Mouse (Mus musculus) heart, adult 11 months (tissue): Measurements from ENCODE around the gene Ap4s1.

Experiments
- DNase-seq: peaks from one replicate; pipeline ENCODE4 v3.0.0; 2022

Ap4s1 gene

DNA sequence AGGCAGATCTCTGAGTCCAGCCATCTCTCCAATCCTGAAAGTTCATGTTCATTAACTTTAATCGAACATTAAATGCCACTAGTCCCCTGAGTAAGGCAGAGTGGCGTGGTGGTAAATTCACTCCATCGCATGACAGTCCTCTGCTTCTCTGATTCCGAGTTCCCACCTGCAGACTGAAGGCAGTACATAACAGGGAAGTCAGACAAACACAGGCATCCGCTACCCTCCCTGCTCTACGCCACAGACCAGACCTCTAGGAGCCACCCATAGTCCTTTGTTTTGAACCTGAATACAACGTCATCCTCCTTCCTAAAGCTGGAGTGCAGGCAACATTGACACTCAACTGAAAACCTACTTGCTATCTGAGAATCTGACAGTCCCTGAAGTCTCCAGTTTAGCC is 13.7 kb downstream of the Ap4s1 start:
- DNase-seq, result peak; percentile 76

DNA sequence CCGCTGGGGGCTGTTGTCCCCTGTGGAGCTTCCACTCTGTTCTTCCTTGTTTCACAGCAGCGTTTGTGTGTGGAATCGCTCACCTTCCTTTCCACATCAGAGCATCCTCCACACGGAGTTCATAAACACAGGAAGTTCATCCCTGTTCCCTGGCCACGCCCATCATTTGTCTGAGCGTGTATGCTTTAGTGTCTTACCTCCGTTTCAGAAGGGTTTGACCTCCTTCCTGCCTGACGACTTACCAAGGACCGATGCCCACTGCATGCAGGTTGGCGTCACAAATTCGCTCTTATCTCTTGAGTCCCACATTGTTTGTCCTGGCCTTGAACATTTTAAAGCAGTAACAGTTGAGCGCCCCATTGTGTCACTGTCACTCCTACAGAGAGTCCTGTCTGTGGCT is 14.9 kb downstream of the Ap4s1 start:
- DNase-seq, result peak; percentile 89

DNA sequence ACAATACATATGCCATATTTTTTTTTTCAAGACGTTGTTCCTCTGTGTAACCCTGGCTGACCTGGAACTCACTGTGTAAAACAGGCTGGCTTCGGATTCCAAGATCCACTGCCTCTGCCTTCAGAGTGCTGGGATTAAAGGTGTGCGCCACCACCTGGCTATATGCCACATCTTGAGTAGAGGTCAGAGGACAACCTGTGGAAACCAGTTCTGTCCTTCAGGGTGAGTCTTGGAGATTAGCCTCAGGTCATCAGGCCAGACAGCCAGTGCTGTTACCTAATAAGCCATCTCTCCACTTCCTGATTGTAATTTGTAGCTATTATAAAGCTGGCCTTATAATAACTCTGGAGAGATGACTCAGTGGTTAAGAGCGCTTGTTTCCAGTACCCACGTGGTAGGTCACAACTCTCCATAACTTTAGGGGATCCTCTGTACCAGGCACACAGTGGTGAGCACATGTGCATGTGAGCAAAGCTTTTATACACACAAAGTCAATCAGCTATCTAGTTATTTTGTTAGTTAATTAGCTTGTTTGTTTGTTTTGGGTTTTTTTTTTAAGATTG is 15.9 kb downstream of the Ap4s1 start:
- DNase-seq, result peak; percentile 77

DNA sequence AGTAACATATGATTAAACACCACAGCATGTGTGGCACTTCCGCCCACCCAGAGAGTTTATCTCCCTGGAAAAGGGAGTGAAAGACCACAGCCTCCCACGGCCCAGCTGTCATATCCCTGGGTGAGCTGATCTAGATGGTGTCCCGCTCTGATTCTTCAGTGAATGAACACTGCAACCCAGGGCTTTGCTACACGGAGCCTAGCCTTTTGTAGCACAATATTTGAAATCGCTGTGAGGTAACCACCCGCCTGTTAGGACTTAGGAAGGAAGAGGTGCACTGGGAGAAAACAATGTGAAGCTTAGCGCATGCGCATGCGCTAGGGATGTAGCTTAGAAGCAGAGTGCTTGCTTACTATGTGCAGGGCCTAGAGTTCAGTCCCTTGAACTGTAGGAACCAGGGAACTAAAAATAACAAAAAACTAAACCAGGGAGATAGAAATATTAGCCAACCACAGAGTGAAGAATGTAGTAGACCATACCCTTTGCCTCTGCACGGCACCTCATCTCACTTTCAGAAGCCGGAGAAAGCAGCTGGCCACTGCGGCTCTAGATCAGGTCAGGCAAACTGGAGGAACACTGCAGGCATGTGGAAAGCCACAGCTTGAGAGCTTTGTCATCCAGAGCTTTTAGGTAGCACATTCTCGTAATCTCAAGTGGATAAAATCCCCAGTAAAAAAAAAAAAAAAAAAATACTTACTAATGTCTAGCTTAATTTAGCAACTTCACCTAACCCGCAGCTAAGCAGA is 18.3 kb downstream of the Ap4s1 start:
- peak; percentile 97 for DNase-seq

DNA sequence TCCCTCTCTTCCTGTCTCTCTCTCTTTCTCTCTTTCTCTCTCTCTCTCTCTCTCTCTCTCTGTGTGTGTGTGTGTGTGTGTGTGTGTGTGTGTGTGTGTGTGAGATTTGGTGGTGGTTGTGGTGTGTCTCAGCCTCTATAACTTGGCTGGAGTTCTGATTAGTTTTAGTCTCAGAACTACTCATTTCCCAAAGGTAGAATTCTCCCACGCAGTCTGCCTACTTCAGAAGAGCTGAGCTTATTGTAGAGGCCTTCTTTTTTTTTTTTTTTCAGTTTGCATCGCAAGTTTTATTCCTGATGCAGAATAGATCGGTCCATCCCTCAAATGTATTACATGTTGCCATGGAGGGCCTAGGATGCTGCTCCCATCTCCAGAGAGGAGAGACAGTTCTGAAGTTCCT is 18.9 kb downstream of the Ap4s1 start:
- DNase-seq, result no peak

DNA sequence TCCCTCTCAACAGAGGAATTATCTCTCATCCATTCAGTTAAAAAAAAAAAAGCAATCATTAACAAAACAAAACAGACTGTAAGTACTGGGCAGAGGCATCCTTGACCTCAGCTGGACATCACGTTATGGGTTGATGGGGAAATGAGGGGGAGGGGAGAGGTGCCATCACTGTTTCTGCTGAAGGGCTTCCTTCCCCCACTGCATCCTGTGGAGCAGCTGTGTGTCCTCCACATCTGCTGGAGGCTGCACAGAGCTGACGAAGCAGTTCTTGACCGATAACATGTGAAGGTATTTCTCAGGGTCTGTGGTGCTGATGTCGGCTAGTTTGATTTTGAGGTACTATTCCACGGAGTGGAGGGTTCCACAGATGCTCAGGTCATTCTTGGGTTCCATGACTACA is 19.3 kb downstream of the Ap4s1 start:
- peak; percentile 92 for DNase-seq

DNA sequence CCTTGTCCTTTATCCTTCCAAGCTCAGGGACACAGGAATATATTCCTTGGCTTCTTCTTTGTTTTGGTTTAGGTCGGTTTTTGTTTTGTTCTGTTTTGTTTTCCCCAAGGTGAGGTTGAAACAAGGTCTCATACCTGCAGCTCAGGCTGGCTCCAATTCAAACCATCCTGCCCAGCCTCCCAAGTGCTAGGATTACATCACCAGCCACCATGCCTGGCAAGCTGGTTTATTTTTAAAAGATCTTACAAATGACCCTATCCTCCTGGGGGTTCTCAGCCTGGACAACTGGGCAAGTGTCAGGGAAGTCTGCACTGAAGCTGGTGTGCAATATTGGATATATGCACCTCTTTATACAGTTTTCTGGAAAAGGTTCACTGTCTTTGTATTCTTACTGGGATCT is 21.9 kb downstream of the Ap4s1 start:
- DNase-seq, result no peak

DNA sequence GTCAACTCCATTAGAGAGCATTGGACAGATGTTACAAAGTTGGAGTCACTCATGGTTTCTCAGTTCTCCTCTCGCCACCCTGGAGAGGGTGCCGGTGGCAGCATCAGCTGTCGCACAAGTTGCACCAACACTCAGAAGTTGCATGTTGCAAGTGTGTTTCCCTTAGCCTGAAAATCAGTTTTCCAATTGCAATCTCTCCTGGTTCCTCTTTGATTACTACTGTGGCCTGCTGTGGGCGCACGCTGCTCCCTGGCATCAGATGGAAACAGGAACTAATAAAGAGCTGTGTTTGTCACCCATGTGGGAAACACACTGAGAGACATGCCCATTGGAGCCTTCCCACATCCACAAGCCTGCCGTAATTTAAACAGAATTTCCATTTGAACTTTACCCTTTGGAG is 27.8 kb downstream of the Ap4s1 start:
- DNase-seq, result no peak

DNA sequence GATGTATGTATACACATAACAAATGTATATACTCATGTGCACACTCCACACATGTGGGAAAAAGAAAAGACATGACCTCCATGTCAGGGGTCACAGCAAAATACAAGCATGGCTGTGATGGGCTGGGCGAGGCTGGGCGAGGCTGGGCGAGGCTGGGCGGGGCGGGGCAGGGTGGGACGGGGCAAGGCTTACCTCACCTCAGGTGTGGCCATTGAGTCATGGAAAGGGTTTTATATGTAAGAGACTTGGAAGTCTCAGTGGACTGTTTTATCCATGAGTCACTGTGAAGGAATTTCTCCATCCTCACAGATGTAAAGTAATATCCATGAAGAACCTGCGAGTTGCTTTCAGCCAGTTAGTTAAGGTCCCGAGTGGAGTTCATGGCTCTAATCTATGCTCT is 31.0 kb downstream of the Ap4s1 start:
- DNase-seq, result no peak

DNA sequence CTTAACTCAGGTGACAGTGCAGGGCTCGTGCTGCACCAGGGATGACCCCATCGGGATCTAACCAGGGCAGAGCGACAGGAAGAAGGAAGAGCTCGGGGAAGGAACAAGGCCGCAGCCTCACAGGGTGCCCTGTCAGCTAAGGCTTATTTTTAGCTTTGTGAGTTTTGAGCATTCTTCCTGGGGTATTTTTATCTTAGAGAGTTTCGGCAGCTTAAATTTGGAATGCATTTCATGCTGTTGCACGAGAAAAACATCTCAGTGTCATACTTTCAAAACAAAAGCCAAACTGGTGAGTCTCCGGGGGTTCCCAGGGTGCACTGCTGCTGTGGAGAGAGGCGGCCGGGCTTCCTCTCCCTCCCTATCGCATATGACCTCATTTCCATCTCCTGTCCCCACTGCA is 38.2 kb downstream of the Ap4s1 start:
- peak; percentile 98 for DNase-seq

DNA sequence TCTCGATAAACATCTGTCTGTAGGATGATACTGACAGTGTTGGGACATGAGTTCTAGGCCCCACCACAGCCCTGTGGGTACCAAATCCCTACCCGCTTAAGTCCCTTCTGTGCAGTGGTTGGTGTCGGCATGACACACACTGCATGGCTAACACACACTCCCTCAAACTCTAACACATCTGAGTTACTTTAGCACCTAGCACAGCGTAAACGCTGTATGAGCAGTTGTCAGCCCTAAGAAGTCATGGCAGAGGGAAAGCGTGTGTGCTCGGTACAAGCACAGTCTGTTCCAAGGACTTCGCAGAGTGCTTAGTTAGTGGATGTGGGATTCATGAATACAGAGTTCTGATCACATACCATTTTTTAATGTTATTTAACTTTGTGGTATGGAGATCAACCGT is 39.0 kb downstream of the Ap4s1 start:
- no peak for DNase-seq

DNA sequence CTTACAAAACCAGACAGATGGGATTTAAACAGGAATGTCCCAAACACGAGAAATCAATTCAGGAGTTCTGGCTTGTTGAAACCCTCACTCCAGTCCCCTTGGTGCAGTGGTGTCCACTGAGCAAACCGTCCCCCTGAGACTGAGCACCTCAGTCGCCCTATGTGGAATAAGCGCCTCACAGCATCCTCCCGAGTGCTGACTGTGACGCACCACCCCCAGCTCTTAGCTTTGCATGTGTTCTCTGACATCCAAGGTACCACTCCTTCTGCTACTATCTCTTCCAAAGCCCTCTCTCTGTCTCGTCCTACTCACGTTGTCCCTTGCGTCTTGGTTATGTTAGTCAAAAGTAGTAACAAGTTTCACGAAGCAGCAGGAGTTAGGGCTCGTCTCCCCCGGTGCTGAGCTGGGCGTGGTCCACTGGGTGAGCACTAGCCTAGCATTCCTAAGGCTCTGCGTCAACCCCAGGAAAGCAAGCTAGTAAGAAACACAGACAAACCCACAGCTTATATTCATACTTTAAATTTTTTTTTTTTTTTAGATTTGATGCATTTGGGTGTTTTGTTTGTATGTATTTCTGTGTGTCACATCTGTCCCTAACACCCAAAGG is 43.9 kb downstream of the Ap4s1 start:
- peak; percentile 91 for DNase-seq

DNA sequence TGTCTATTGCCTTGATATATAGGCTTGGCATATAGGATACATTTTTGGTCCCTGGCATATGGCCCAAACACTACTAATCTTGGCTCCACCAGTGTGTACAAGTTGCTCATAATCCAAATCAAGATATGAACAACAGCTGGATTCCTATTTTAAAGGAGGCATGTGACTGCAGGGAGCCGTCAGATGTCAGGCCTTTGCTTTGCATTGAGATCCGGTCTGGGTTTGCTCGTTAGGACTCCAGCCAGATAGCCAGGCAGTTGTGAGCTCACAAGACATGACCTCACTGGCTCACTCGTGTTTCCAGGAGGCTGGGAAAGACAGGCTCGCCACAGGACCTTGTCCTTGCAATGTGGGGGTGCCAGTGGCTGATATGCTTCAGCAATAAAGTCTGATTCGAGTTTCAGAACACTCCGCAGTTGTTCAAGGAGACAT is 45.0 kb downstream of the Ap4s1 start:
- DNase-seq, result peak; percentile 86

DNA sequence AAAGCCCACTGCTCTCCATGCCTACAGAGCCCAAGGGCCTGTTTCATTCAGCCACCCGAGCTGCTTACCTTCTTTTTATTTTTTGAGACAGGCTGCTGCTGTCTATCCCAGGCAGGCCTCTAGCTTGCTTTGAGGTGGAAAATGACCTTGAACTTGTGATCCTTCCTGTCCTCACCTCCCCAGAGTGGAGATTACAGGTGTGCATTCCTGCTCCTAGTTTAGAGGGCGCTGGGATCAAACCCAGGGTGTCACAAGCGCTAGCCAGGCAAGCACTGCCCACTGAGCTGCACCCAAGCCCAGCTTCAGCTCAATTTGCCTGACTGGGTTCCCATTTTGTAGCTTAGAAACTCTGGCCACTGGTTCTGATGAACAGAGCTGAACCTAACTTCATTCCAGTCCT is 45.5 kb downstream of the Ap4s1 start:
- DNase-seq, result peak; percentile 82

DNA sequence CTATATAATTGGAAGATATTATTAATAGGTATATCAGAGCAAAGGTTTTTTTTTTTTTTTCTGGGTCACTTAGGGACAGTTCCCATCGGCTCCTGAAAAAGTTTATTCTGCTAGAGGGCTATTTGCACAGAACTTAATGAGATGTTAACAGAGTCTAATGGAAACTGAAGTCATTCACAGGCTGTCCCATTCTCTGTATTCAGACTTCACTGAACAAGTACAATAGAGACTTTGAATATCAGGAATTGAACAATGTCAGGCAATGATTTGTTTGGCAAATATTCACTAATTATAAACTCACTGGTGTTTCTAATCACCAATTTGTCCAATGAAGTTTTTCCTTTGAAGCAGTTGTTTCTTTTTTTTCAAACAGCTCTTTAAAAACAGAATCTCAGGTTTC is 46.0 kb downstream of the Ap4s1 start:
- DNase-seq, result no peak

DNA sequence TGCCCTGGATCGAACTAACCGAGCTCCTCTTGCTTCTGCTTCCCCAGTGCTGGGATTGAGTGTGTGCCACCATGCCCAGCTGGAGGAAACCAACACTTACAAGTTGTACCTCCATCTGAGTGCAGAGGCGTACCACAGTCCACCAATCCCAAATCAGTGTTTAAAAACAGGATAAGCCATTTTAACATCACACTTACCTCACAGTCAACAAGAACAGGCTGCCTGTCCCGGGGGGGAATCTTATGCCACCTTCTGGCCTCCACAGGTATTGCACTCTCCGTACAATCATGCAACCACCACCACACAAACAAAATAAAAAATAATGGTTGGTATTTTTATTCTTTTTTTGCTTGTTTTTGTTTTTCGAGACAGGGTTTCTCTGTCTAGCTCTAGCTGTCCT is 50.9 kb downstream of the Ap4s1 start:
- DNase-seq, result peak; percentile 88

DNA sequence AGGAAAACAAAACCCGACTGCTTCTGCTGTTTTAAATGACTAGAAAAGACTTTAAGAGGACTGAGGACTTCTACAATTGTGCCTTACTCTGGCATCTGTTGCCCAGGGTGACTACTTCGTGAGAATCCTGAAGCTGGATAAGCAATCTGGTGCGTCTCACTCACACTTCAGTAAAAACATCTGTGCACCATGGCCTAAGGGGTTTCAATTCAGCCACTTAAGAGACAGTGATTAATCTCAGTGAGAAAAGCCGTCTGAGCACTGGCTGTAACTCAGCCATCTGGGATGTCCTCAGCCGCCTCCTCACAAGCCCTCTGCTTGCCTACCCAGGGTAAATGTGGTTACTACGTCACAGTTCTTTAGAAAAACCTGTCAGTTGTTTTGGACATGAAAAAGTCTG is 54.1 kb downstream of the Ap4s1 start:
- DNase-seq, result peak; percentile 70

DNA sequence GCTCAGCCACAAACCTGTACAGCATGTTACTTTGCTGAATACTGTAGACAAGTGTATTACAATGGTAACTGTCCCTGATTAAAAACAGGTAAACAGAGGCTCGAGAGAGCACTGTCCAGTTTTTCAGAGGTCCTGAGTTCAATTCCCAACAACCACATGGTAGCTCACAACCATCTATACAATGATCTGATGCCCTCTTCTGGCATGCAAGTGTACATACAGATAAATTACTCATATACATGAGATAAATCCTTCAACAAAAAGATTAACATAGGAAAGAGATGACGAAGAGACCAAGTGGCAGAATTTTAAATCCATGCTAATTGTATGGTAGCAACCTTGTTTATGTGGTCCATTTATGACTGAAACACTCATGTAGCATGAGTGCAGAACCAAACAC is 56.5 kb downstream of the Ap4s1 start:
- DNase-seq, result no peak

DNA sequence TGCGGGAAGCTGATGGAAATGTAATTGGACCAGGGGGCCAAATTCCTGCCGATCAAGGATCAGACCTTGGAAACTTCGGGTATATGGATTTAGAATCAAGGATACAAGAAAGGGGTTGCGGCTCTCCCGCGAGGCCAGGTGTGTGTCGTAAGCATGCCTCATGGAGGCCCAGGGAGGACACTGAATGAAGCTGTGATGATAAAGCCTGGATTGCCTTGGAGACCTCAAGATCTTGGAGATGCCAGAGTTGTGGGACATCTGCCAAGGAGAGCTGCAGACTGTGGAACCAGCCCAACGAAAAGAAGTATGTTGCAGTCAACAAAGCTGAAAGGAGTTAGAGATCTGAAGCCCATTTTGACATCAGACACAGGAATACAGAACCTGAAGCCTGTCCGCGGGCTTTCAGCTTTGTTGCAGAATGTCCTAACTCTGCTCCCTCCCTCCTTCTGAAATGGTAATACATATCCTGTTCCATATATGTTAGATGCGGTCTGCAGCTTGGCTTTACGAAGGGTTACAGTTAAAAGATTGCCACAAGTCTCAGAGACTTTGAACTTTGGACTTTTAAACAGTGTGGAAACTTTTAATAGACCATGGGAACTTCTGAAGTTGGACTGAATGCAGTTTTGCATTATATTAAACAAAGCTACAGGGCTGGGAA is 65.2 kb downstream of the Ap4s1 start:
- peak; percentile 52 for DNase-seq

DNA sequence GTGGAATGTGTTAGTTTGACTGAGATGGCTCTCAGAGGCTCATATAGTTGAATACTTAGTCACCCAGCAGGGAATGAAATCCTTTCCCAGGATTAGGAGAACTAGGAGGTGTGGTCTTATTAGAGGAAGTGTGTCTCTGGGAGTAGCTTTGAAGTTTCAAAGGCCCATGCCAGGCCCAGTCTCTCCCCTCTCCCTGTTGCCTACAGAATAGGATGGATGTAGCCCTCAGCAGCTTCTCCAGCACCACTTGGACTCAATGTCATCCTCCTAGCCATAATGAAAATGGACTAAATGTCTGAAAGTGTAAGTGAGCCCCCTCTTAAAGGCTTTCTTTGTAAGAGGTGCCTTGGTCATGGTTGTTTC is 65.7 kb downstream of the Ap4s1 start:
- DNase-seq, result peak; percentile 76

DNA sequence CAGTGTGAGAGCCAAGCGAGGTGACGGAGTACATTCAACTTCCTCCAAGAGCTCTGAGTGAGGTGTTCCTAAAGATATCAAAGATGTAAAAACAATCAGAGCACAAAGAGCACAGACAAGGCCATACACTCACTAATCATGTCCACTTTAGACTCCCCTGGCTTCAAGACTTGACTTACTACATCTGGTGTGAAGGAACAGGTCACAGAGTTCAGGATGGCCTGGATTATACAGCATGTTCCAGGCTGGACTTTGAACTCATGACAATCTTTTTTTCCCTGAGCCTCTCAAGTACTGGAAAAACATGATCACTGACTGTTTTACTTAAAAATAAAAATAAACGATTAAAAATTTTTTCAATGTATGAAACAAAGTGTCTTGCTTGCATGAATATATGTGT is 68.5 kb downstream of the Ap4s1 start:
- DNase-seq, result no peak

DNA sequence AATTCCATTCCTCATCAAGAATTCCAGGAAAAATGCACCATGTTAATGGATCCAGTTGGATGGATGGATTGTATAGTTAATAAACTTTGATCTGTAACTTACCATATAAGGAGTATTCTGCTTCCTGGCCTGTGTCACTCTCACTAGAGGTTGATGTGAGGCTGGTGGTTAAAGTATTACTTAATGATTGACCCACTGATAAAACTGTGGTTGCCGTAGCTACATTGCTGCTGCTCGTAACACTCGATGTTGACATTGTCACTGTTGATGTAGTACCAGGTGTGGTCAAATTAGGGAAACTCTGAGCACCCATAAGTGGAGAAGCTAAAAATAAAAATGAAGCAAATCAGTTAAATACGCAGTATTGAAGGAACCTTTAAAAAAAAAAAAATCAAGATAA is 76.6 kb downstream of the Ap4s1 start:
- DNase-seq, result no peak

DNA sequence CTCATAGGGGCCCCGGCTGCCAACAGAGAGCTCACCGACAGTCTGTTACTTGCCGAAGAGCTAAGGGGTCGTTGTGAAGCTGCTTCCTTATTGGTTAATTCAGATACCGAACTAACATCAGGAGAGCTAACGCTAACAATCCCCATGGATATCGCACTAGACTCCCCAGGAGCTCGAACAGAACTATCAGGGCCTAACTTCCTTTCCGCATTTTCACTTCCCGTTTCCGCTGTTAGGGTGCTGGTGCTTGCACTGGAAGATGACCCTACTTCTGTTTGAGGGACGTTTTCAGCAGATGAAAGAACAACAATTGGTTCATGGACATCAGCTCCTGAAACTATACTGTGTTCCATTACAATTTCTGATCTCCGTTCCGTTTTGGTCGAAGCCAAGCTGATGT is 77.9 kb downstream of the Ap4s1 start:
- peak; percentile 92 for DNase-seq

DNA sequence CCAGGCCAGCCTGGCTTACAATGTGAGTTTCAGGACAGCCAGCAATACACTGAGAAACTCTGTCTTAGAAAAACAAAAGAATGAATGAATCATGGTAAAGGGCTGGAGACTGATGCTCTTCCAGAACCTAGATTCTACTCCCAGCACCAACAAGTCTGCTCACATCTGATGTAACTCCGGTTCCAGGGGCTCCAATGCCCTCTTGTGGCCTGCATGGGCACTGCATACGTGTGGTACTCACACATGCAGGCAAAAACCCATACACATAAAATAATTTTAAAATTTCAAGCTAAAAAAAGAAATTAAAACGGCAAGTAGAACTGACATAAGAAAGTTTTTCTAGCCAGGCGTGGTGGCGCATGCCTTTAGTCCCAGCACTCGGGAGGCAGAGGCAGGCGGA is 94.0 kb downstream of the Ap4s1 start:
- DNase-seq, result peak; percentile 11
